Mouse (Mus musculus) kidney, adult 9 months (tissue): ENCODE results near the gene Lama1.
A peak's percentile ranks its signal among the peaks of the same experiment; 100 is the strongest.

Experiments used
- DNase-seq: peaks from one replicate; pipeline ENCODE4 v3.0.0; 2022

Gene Lama1

DNA sequence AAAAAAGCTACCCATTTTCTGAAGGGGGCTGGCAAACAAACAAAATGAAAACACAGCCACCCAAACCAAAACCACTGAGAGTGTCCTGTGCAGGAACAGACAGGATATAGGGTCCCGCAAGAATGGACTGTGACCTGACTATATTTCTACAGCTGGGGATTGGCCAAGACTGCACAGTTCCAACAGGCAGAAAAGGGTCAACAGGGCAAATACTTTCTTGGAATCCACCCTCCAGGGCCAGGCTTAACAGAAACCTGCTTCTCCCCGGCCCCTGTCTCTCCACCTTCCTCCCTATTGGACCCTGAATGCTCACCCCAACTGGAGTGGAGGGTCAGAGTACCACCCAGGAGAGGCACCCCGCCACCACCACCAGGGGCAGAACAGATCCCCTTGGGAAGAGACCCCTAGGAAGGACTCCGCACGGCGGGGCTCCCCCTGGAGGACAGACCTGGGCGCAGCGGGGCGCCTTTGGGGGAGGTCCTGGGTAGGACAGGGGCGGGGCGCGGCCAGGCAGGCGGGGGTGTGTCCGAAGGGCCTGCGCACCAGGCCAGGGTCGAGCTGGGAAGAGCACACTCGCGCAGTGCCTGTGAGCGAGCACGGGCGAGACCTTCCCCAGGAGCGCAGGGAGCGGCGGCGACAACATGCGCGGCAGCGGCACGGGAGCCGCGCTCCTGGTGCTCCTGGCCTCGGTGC, at the start of gene Lama1:
TSS of gene Lama1 (plus strand) at position 566 of the 693 bp plus-strand sequence.
- DNase-seq: peak; percentile 88

DNA sequence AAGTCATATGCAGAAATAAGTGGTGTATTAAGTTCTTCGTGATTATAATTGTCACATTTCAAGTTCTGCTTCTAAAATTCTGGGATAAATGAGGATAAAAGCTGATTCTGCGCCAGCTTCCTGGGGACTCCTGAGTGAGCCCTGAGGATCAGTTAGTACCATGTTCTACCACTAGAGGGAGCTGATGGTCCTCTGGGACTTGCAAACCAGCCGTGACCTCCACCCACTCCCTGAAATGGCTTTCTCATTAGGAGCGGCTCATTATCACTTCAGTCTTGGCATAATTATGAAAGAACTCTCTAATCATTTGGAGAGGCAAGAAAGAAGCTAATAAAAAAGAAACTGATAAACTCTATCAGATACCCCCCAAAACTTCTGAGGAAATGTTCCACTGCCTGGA, 45.6 kb upstream of the Lama1 start:
- DNase-seq: peak; percentile 82

DNA sequence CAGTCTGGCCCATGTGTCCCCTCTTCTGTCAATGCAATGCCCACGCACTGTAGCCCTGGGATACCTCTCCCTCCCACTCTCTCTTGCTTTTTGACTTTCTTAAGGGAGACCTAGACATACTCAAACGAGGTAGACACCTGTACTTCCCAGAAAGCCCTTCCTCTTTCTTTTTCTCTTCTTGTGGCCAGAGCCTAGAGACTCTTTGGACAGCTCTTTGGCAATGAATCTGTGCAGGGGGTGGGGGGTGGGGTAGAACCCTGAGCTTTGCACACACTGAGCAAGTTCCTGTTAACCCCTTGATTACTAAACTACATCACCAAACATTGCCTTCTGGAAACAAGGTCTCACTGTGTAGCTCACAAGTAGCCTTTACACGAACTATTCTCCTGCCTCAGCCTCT, 32.8 kb upstream of the Lama1 start:
- no peak for DNase-seq

DNA sequence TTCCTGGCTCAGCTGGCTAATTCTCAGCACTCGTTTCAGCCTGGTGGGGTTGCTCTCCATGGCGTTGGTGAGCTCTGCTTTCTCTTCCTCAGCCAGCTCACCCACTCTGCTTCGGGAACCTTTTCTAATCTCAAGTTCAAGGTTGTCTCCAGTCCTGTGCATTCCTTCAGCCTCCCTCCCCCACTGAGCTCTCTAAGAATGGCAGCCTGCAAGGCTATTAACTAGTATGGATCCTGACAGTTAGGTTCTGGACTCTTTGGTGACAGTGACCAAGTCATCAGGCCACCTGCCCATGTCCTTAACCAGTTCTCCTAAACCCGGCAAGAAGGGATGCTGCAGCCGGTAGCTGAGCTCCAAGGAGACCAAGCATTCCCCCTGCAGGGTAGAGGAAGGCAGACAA, 30.1 kb upstream of the Lama1 start:
- DNase-seq: no peak

DNA sequence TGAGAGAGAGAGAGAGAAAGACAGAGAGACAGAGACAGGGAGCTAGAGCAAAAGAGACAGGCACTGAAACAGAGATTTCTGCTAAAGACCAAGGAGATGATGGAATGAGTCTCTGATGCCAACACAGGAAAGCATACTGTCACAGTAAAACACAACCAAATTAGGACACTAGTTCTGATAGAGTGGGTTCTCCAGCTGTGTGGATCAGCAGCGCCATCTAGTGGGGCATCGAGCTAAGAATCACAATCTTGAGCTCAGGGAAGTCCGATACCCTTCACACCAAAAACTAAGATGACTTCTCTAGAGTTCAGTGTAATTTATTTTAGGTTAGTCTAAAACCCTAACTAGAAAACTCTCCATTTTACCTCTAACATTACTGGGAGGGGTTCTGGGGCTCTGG, 29.1 kb upstream of the Lama1 start:
- peak; percentile 52 for DNase-seq

DNA sequence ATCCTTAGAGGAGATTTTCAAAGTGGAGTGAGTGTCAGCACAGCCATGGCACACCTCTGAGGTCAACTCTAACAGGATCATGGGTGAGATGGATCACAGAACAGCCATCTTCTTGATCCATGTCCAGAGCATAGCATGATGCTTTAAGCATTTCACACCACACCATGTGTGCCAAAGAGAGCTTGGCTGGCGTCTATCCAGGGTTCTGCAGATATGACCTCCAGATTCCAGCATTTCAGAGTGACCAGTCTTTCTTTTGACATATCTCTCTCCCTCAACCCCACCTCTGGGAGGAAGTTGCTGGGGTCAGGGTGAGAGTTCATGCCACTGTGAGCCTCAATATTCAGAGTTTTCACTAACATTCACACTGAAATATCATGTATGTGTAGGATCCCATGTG, 18.5 kb upstream of the Lama1 start:
- no peak for DNase-seq

DNA sequence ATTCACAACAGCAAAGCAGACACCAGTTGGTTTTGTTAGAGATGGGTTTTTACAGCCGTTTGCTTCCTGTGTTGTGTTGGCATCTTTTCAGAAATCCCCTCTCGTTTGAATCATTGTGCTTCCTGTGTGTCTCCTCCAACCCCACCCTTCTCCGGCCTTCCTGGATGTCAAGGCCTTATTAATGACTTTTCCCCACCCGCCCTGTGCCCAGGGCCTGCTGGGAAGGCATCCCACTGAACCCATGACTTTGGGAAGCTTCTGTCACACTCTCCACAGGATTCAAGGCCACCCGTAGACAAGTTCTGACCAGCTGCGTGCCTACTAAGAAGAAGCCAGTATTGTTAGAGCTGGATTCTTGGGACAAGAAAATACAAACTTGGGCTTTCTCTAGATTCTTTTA, 16.0 kb upstream of the Lama1 start:
- peak; percentile 13 for DNase-seq

DNA sequence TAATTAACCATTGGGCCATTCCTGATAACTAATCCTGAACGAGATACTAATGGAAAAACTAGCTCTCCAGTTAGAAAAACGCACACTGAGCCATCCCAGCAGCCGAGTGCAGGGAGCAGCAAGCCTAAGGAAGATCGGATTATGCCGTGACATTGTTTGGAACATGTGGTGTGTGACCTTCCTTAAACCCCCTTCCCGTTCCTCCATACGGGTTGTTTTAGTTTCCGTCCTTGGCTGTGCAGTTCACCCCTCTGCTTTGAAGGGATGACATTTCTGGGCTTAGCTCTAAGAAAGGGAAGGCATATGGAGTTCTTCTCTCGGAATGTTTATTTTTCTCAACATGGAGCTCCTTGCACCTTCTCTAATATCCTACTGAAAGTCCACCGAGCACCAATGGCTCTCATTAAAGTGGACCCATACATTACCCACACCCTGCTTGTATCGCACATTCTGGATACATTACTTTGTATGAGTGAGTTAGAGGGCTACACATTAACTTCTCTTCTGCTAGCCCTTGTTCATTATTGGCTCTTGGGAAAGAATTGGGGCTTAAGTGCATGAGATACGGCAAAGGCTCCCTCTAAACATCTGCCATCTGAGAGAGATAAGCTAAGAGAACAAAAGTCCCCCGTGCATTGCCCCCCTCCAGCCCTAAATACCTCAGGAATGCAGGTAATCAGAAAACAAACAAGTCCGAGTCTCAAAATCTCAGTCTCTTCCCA, 11.9 kb upstream of the Lama1 start:
- DNase-seq: no peak

DNA sequence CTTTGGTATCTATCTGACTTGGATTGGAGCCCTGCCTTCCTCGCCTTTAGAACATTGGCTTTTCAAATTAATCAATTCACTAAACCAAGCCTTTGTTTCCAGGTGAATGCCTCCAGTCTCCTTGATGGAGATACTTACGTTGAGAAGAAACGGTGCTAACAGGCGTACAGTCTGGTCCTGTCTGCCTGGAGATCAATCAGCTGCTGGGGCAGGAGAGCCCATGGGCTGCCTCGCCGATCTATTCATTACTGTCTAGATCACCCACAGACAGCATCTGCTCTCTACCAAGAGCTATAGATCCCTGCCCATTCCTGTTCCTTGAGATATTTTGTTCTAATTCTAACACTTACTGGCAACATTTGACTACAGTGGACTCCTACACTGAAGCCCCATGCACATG, 9.6 kb upstream of the Lama1 start:
- DNase-seq: no peak

DNA sequence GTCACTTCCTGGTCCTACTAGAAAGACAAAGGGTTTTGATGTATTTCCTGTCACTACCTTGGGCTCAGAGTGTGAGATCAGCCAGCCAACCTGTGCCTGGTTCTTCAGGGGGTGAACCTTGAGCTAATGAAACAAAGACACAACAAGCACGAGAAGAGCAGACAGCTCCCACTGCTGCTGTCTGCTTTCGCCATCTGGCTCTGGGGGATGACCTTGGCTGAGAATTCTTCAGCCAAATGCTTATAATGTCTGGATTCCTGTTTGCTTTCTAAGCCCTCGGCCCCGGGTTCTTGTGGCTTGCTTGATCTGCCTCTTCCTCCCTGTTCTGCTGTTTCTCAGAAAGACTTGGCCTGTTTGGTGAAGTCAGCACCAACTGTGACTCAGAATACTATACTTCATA, 6.4 kb upstream of the Lama1 start:
- no peak for DNase-seq

DNA sequence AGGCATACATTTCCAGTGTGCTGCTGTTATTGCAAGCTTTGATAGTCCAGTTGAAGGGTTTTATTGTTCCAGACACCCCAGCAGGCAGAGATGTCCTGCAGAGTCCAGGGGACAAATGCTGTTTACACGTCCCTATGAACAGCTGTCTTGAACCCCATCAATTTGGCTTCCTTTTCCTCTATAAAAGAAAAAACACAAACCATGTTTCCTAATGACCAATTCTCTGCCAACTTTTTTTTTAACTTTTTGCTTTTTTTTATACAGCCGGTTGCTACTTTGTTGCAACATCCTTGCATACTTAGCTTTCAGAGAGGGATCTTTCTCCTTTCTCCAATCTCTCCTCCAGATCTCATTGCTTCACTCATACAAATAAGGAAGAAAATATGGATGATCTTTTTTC, 4.4 kb upstream of the Lama1 start:
- DNase-seq: no peak

DNA sequence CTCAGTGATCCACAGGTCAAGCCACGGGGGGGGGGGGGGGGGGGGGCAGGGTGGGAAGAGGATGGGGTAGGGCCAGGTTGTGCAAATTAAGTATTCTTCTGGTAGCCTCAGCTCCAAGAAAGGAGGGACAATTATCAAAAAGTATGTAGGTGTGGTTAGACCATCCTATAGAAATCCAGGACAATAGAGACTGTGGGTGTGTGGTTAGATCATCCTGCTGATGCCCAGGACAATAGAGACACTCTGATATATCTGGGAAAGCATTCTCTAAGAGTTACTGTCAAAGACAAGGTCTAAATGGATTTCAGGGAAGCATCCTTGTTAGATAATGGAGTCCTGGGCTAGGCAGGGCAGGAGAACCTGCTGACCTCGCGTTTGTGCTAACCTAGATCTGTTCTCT, 3.2 kb upstream of the Lama1 start:
- no peak for DNase-seq

DNA sequence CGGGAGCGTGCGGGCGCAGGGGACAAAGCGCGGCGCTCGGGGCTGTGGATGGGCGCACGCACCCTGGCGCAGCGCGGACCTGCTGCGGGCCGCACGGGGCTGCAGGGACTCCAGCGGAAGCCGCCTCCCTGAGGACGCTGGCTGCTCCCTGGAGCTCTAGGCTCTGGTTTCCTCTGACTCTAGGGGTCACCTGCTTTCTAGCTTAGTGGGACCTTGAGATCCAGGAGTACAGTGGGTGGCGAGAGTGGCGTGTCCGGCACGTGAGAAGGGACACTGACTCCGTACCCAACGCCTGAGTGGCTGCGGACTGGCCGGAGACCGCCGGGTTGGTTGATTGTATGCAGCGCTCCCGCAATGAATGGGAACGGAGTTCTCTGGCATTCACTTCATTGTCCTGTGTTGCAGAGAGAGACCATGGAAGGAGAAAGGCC, 417 bp downstream of the Lama1 start:
- no peak for DNase-seq

DNA sequence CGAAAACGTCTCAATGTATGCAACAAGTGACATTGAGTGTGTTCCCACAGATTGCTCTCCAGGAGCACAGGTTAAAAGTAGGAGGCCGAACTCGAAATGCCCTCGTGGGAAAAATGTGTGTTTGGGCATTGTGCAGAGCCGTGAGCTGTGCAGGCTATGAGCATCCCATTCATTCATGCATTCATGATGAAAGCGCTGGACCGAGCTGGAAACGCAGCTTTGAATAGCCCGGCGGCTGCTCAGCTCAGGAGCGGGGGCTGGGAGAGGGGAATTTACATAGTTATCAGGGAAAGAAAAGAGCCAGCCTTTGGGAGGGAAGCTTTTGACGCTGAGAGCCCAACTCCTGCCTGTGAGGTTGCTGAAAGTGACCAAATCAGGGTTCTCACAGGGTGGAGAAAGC, 1.2 kb downstream of the Lama1 start:
- no peak for DNase-seq

DNA sequence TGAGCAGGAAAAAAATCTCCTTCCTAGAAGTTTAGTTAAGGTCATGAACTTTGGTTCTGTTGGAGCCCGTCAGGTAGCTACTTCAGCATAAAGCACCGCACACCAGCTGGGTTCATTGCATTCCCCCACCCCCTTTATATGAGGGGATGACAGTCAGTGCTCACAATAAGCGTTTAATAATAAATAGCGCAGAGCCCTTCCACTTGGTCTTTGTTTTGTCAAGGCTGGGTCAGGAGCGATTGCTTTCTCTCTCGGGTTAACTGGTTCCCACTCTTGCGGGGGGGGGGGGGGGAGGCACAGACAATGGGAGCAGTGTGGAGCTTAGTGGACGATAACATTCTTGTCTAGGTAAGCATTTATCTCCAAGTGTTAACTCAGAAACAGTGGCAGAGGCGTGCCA, 4.7 kb downstream of the Lama1 start:
- DNase-seq: no peak

DNA sequence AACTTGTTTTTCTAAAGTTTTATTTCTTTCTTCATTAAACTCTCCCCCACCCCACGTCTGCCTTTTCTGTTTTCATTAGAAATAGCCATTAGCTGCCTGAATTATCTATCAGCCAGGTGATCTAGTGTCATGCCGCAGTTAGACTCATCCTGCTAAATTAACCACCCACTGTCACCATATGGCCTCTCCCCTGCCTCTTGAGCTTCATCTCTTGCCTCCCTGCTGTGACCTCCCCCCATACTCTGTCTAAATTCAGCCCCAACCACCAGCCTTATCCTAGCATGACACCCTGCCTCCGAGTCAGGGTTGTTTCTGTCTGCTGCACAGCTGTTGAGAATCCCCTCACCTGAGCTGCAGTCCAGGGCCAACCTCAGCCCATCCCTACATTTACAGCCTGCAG, 5.9 kb downstream of the Lama1 start:
- DNase-seq: no peak

DNA sequence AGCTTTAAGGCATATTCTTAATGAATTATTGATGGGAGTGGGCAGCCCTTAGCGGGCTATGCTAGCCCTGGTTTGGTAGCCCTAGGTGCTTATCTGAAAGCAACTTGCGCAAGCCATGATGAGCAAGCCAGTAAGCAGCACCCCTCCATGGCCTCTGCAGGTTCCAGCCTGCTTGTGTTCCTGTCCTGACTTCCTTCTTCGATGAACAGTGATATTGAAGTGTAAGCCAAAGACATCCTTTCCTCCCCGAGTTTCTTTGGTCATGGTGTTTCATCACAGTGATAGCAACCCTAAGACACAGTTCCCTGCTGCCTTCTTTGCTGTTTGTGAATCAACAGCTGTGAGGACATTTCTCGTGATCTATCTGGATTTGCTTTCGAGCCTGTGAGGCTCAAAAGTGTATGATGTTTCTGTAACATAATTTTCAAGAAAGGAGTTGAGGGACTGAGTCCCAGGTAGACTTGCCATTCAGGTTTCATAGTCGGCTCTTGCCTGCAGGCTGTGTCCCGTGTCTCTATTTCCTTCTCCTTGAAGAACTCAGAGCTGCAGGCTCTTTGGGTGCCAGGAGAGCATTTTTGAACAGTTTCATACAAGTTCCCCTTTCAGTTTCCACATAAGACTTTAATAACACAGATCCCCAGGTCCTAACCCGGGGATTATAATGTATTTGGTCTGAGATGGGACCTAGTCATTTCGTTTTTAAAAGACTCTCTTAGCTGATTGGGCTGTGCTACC, 8.1 kb downstream of the Lama1 start:
- DNase-seq: no peak

DNA sequence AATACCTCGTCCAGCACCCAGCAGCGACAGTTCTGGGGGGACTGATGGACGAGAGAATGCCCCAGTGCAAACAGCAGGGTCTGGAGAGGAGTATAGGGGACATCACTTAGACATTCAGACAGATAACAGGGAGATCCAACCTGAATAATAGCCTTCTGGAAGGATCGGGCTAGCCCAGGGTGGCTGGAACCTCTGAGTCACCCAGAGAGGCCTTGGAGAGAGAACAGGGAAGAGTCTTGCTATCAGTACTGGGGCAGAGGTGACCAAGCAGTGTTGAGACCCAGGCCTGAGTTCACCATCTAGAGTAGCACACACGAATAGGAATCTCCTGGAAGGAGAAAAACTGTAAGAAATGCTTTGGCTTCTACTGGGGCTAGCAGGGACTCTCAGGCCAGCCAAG, 9.3 kb downstream of the Lama1 start:
- no peak for DNase-seq

DNA sequence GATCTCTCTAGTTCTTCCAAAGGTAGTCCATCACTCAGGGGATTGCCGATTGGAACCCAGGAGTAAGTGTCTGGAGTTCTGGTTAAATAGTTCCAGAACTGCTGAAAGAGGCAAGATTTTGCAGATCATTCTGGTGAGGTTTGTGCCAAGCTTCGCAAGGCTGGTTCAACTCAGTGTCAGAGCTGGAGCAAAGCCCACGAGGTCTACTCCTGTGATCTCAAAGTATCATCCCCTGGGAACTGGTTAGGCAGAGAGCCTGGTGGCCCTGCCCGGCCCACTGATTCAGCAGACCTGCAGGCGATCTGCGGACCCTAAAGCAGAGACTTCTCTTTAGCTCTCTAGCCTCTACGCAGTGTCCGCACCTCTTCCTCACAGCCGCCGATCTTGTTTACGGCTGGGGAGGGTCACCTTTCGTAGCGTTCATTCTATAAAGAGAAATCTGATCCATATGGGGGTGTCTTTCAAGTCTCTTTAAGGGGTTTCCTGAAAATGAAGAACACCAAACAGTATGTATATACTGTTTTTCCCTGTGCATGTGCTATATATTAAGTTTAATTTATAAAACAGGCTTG, 10.8 kb downstream of the Lama1 start:
- peak; percentile 94 for DNase-seq

DNA sequence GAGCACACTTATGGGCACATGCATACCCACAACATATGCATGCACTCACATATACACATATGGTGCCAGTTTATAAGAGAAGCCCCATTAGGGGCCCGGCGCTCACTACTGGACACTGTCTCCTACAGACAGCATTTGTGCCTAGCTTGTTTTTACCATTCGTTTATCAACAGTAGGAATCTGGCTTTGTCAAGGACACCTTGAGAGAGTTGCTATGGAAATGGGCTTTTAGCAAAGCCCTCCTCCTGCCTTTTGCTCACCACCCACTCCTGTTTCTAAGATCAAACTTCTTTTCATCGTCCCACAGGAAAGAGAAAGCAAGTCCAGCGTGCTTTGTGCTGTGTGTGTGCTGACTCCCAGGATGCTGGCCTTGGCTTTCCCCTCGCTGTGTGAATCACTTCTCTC, 13.3 kb downstream of the Lama1 start:
- DNase-seq: no peak

DNA sequence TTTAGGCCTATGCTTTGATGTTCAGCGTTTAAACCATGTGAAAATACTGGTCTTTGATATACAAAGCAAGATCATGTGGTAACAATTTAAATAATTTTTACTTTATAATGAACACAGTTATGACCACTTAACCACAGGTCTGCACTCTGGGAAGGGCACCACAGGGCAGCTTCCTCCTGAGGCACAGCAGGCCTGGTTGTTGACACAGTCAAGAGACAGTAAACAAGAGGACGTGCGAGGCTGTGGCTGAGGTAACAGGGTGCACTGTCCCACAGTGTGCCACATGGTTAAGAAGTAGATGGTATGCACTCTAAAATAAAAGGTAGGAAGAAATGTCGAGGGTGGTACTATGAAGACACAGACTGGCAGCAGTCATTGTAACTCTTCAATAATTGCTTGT, 14.3 kb downstream of the Lama1 start:
- no peak for DNase-seq

DNA sequence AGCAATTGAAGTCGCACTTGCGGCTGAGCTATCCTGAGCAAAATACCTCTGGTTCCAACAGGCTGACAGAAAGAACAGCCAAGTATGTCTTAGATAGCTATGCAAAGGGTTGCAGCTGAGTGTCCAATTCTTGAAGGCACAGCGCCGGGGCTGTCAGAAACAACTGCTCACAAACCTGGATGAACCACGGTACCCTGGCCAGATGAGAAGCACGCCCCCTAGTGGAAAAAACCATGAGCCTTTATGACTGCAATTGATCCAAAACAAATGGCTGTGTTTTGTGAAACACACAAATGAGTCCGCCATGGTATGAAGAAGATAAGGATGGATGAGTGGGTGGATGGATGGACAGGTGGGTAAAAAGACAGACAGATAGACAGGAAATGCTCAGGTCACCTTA, 15.9 kb downstream of the Lama1 start:
- no peak for DNase-seq

DNA sequence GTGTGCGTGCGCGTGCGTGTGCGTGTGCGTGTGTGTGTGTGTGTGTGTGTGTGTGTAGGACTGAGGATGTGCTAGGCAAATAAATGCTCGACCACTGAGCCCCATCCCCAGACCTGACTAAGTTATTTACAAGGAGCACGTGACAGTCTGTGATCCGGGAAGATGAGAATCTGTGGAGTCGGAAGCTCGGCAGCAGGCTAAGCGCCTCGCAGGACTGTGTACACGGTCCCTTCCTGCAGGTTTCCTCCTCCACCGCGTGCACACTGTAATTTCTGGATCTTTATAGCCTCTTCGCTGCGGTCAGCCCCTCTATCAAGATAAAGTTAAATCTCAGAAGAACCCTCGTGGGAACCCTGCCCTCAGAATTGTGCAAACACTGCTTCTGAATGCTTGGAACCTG, 18.4 kb downstream of the Lama1 start:
- no peak for DNase-seq

DNA sequence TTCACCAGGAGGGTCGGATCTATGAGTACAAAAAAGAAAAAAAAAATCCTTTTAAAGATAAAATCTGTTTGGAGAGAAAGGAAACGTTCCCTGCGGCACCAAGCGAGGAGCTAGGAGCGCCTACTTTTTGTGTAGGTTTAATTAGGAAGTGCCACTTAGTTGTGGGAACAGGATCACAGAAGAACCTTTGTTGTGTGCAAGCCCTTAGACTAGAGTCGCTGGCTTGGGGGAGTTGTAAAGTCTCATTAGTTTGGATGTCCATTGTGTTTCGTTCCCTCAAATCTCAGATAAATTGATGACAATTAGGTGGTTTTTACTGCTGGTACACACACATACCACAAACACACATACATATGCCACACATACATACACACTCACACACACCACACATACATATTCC, 25.0 kb downstream of the Lama1 start:
- DNase-seq: no peak
